Mouse (Mus musculus): ENCODE data around the gene Pnkd.
"Not testable (repeated sequence)": the region's sequence is repeated elsewhere in the genome, so short reads cannot be mapped to it uniquely, and the experiment has no call there.

Pnkd gene

GRCm38 (mm10) chr1:74321396-74321795 is 36.7 kb downstream of the Pnkd start:
- in situ Hi-C loops (cut with MboI), result no loop called here

DNA sequence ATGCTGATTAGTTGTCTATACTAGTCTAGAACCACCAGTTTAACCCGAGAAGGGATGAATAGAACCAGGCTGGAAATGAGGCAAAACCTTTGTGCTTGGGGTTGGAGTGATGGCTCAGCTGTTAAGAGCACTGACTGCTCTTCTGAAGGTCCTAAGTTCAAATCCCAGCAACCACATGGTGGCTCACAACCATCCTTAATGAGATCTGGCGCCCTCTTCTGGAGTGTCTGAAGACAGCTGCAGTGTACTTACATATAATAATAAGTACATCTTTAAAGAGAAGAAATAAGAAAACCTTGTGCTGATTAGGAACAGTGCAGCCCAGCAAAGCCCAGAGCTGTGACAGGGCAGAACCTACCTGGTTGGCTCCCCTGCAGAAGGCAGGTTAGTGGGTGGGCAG is 42.2 kb downstream of the Pnkd start:
- in situ Hi-C loops (cut with MboI), result not testable (repeated sequence)

GRCm38 (mm10) chr1:74329899-74330431 is 45.2 kb downstream of the Pnkd start:
- in situ Hi-C loops (cut with MboI), result no loop called here

GRCm38 (mm10) chr1:74331046-74331681 is 46.4 kb downstream of the Pnkd start:
- in situ Hi-C loops (cut with MboI), result no loop called here

- in situ Hi-C loops (cut with MboI), result no loop called here
Measured at GRCm38 (mm10) chr1:74332241-74332763, 47.6 kb downstream of the Pnkd start.

DNA sequence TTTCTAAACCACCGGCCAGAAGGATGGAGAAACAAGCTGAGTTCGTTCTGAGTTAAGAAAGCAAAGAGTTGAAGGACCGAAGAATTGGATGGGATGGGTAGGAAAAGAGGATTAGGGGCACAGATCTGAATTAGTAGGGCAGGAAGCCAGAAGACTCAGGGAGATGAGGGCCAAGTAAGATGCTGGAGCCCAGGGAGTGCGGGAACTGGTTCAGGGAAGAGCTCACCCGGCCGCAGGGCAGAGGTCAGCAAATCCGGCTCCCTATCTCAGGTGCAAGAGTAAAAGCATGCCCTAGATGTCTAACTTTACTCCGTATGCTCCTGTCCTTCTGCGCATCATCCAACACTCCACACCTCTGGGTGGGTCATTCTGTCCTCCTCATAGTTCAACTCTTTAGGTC is 48.2 kb downstream of the Pnkd start:
- in situ Hi-C loops (cut with MboI), result no loop called here

- in situ Hi-C loops (cut with MboI), result no loop called here
Measured at GRCm38 (mm10) chr1:74334607-74335006, 49.9 kb downstream of the Pnkd start.

GRCm38 (mm10) chr1:74335033-74335432 is 50.3 kb downstream of the Pnkd start:
- in situ Hi-C loops (cut with MboI), result no loop called here

DNA sequence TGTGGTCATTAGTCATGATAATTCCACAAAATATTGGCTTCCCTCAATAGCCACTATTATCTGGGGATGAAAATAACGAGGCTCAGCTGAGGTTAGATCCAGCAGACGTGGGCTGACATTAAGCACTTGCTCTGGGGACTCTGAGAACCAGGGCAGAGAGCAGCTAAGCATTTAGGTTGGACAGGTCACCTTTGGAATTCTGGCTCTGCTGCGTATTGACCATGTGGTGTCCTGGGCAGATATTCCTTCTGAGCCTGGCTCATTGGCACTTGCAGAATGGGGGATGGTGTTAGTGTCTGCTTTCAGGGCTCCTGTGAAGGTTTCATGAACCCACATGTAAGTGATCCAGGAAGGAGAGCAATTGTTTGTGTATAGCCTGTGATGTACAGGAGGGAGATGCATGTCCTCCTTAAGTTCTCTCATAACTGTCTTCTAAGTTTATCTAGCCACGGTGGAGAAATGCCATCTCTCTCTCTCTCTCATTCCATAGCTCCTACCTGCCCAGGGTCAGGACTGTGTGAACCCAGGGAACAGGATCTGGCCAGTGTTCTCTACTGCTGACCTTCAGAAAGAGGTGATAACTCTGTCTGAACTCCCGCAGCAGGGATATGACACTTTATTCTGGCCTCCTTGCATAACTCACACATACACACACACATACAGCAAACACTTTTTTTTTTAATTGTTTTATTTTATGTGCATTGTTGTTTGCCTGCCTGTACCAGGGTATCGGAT is 50.9 kb downstream of the Pnkd start:
- in situ Hi-C loops (cut with MboI), result no loop called here

DNA sequence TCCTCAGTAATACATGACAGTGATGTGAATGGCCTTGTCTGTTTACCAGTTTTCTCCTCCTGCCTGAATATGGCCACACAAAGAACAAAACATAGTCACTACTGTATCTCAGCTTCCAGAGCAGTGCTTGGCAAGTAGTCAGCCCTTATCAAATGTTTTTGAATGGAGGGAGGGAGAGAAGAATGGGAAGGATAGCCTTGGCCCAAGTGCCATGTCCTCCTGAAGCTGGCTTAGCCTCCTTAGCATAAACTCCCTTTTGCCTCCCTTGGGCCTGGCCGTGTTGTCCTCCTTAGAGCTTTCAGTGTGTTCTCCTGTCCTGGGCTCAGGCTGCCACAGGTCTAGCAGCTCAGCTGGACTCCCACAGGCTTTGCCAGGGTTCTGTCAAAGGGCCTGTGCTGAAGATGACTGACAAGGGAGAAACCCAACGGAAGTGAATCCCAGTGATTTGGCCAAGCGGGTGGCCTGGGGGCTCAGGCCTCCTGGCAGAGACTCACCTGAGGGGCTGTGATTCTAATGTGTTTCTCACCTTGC is 52.6 kb downstream of the Pnkd start:
- in situ Hi-C loops (cut with MboI), result no loop called here

DNA sequence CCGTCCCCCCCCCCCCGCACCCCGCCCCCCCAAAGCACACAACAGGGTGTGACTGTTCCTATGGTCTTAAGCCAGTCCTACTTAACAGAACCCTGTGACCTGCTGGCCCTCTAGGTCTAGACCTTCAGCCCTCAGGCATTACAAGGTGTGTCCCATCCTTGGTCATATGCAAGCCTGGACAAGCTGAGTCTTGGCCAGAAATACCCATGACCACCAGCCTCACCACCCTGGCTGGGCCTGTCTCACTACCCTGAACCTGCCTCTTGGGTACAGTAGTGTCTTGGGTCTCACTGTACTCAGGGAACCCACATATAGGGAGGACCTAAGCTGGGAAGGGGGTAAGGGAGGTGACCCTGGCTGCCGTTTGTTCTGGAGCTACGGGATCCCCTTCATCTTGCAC is 53.3 kb downstream of the Pnkd start:
- in situ Hi-C loops (cut with MboI), result no loop called here

DNA sequence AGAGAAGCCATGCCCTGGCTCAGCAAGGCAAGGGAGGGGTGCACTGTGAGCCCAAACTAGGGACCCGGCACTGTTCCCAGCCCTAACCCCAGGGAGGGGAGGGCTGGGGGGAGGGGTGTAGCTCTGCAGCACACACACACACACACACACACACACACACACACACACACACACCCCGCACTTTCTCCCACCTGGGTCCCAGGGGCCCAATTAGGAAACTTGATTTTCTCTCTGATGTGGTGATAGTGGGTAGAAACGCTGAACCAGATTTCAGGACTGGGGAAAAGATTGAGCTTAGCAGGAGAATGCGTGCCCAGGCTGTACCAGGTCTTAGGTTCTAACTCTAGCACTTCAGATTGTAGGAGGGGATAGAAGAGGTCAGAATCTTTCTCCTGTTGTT is 53.9 kb downstream of the Pnkd start:
- in situ Hi-C loops (cut with MboI), result no loop called here

DNA sequence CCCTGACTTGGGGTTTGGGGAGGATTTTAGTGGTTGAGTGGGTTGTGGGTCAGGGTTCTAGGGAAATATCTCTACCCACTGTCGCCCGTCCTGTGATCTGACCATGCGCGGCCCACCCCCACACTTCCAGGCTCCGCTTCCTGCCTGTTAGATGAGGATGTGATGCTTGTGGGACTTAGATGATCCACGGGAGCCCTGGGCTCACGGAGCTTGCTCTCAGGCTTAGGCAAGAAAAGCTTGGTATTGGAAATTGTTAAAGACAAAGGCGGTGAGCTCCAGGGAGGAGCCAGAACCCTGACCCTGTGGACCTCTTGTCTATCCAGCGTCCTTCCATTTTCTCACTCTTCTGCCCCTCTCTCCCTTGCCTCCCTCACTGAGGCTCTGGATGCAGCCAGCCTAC is 55.2 kb downstream of the Pnkd start:
- in situ Hi-C loops (cut with MboI), result no loop called here

DNA sequence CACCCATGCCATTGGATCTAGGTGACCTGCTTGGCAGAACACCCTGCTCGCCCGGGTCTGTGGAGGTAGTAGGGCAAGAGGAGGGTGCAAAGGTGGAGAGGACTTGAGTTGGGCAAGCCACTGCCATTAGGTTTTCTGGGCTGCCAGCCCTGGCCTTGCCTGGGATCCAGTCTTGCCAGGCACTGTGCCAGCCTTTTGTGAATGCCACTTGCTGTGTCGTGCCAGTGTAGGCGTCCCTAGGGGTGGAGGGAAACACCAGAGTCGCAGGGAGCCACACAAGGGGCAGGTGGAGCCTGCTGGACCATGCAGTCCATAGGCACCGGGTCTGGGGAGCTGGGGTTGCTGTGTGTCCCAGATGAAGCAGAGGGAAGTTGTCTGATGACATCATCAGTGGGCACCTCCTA is 55.6 kb downstream of the Pnkd start:
- in situ Hi-C loops (cut with MboI), result no loop called here

- in situ Hi-C loops (cut with MboI), result not testable (repeated sequence)
Measured at GRCm38 (mm10) chr1:74340992-74341391, 56.3 kb downstream of the Pnkd start.

- in situ Hi-C loops (cut with MboI), result no loop called here
Measured at GRCm38 (mm10) chr1:74341898-74342297, 57.2 kb downstream of the Pnkd start.

DNA sequence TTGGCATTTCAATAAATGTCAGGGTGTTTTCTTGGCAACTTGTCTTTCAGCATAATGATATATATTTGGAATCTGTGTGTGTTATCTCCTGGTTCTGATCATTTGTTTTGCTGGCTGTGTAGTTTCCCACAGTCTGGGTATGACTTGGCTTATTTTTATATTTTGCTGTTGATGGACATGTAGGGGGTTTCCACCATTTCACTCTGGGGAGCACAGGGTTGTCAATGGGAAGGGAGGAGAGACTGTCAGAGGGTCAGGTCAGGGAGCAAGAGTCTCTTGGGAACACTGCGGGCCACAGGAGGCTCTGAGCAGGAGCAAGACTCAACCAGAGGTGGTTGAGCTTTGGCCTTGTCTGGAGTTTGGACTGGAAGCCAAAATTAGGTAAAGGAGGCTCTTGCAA is 57.6 kb downstream of the Pnkd start:
- in situ Hi-C loops (cut with MboI), result no loop called here

DNA sequence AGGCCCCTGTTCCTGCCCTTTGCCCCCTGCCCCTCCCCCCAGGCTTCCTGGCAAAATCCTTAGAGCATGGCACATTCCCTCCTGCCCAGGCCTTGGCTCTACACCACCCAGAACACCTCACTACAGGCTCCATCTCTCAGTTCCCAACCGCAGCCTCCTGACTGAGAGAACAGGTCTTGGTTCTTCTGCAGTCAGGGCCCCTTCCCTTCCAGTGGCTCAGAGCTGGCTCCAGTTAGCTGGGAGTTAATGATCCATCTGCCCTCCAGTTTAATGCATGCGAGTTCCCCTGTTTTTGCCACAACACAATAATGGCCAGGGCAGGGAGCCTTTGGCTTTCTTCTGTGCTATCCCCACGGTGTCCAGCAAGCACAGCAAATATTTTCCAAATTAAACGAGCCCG is 58.4 kb downstream of the Pnkd start:
- in situ Hi-C loops (cut with MboI), result no loop called here

DNA sequence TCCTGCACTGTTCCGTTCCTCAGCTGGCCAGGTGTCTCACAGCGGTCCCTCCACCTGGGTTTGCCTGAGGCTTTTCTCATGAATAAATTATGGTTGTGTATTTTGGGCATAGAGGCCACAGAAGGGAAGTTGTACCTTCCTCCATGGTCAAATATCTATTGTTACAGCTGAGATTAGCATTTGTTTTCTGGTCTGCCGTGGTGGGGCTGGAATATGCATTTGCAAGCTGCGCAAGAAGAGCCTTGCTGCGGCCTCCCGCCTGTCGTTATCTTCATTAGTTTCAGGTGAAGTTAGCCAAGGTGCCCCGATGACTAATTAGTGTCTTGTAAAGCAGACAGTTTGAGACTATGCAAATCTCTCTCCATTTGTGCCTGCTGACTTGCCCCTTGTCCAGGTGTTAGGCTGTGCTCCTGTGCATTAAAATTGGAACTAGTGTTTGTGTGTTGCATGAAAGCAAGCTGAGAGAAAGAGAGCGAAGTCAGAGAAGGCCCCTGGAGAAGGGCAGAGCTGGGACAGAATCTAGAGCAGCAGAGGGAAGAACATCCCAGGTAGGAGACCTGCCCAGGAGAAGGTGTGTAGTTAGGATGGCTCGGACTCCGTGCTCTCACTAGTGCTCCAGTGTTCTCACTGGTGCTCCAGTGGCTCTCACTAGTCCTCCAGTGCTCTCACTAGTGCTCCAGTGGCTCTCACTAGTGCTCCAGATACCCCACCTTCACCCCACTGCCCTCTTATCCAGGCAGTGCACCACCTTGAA is 59.6 kb downstream of the Pnkd start:
- in situ Hi-C loops (cut with MboI), result no loop called here

GRCm38 (mm10) chr1:74351185-74351769 is 66.5 kb downstream of the Pnkd start:
- in situ Hi-C loops (cut with MboI), result no loop called here

- in situ Hi-C loops (cut with MboI), result no loop called here
Measured at GRCm38 (mm10) chr1:74352532-74353096, 67.9 kb downstream of the Pnkd start.
